Mouse (Mus musculus) forebrain, embryonic 16.5 days (tissue): ENCODE data around the gene Cpsf7. TPM values are rescaled to one million over a fixed set of nuclear protein-coding genes. Genes with fewer than 3 reads are reported as not detected.
A peak's percentile ranks its signal among the peaks of the same experiment; 100 is the strongest.

Experiments
- ATAC-seq: fragments of 200-750 bp; cut with Nextera tagmentation; 2 replicates; pipeline ENCODE4 v1.8.0; 2017; ENCODE audit warnings: mild to moderate bottlenecking, moderate library complexity
- H3K27ac ChIP-seq: fragments of 300-500 bp; sonication (generic); 2 replicates; pipeline ENCODE4 v1.5.1; 2014; ENCODE audit warnings: low read length, control low read depth
- H3K27me3 ChIP-seq: fragments of 300-500 bp; sonication (generic); replicated peaks from 2 replicates; pipeline ENCODE4 v1.6.1; 2014; ENCODE audit warnings: low read length; ENCODE audit not compliant: control insufficient read depth, insufficient read depth
- H3K36me3 ChIP-seq: fragments of 300-500 bp; sonication (generic); 2 replicates; pipeline ENCODE4 v1.6.1; 2014; ENCODE audit not compliant: control insufficient read depth, insufficient read depth
- H3K4me1 ChIP-seq: fragments of 300-500 bp; sonication (generic); replicated peaks from 2 replicates; pipeline ENCODE4 v1.6.1; 2014; ENCODE audit warnings: low read length; ENCODE audit not compliant: control insufficient read depth, insufficient read depth
- H3K4me2 ChIP-seq: fragments of 300-500 bp; sonication (generic); 2 replicates; pipeline ENCODE4 v1.6.1; 2014; ENCODE audit warnings: mild to moderate bottlenecking, low read length, control low read depth
- H3K4me3 ChIP-seq: fragments of 300-500 bp; sonication (generic); replicated peaks from 2 replicates; pipeline ENCODE4 v1.5.1; 2014; ENCODE audit warnings: mild to moderate bottlenecking, low read length, control low read depth
- H3K9ac ChIP-seq: fragments of 300-500 bp; sonication (generic); replicated peaks from 2 replicates; pipeline ENCODE4 v1.6.1; 2014; ENCODE audit warnings: low read depth, low read length, control low read depth
- H3K9me3 ChIP-seq: fragments of 300-500 bp; sonication (generic); 2 replicates; pipeline ENCODE4 v1.6.1; 2016; ENCODE audit warnings: low read length; ENCODE audit not compliant: control insufficient read depth
- WGBS: fragments of 180-500 bp; shearing (Covaris S2); extraction: QIAGEN DNeasy Blood & Tissue Kit; methylation state at CpG from one replicate; pipeline ENCODE4 v1.1.7; 2014; 5-methylcytosine and 5-hydroxymethylcytosine counted together
- polyA plus RNA-seq: library from polyadenylated mRNA; unstranded; fragments of >200 nt; fragmentation: Nextera tagmentation; extraction: Ambion mirVana; gene quantifications from 2 replicates; pipeline ENCODE4 v1.2.1, GENCODE M21; 2015

The Cpsf7 gene
- polyA plus RNA-seq, 1 experiment from 2014 or later, result 59.3 TPM

DNA sequence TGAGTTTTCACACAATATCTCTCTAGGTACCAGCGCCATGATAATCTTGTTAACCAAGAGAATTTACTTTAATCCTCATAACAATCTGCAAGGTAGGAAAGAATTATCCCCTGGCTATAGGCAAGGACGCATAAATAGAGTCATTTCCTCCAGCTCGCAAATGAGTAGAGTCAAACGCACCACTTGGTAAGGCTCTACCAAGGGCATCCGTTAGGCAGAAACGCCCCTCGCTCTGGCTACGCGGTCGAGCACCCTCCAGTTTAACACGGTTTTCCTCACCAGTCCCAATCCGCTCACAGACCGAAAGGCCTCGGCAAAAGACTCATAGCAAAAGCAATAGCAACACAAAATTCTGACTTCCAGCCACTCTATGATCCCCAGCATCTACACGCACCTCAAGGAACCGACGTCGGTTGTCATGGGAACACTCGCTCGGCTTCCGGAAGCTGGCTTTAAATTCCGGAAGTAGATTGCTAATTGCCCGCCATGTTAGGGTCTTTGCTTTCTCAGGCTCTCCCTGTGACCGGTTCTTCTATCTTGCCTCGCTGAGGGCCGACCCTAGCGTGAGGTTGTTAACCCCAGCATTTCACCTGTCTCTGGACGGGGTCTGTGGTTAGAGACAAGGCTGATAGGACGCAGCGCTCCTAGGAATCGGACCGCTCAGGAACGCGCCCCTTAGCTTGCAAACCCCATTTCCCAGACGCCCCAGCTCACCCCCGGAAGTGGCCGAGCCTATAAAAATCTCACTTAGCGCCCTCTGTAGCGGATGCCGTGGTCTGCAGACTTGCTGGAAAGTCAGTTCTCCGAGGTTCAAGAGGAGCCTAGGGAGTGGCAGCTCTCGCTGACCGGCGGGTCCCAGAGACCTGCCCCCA lies 51.9 kb downstream of the Cpsf7 start, which contains the start of the genes Cyb561a3 and Tmem138:
Cyb561a3 (plus strand) TSS at position 483 of the 872 bp plus-strand sequence.
Tmem138 (minus strand) TSS at position 673 of the 872 bp plus-strand sequence.
- Histone ChIP-seq H3K4me2 (peak within 1 kb of the TSS; percentile 75), H3K36me3 (no peaks in the 10 kb centered on the region), H3K9ac (peak within 1 kb of the TSS; percentile 84), H3K27ac (peak within 1 kb of the TSS; percentile 95), H3K4me1 (peaks cover 20% of the 10 kb centered on the region), H3K9me3 (no peaks in the 10 kb centered on the region), H3K4me3 (peak within 1 kb of the TSS; percentile 81), H3K27me3 (no peaks in the 10 kb centered on the region)
- WGBS, result under 1% methylated on average over 44 of the region's 44 CpGs
- ATAC-seq, result peak; percentile 97

- Histone ChIP-seq H3K27me3 (no peaks in the 10 kb centered on the region), H3K9ac (no peak overlapping the region), H3K4me1 (peaks cover 20% of the 10 kb centered on the region), H3K36me3 (no peaks in the 10 kb centered on the region), H3K4me2 (no peak overlapping the region), H3K9me3 (no peaks in the 10 kb centered on the region), H3K4me3 (no peak overlapping the region), H3K27ac (no peak overlapping the region)
- ATAC-seq, result no peak
- WGBS, result 86% methylated on average over 3 of the region's 3 CpGs
These were observed 55.0 kb downstream of the Cpsf7 start for GRCm38 (mm10) chr19:10580102-10580501.

DNA sequence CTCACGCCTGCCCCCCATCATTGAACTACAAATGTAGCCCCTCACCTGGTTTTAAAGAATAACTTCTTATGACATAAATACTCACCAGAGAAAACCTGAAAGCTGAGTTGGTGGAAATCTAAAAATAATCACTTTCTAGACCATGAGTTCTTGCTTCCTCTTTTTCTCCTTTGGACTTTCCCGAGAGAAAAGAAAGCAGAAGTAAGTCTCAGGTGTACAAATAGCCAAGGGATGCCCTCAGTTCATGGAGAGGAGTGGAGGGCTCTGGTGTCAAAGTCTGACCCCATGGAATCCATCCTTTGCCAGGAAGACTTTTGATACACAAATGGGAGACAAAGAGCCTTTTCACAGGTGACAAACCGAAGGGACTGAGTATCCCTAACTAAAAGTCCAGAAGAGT lies 55.7 kb downstream of the Cpsf7 start:
- Histone ChIP-seq H3K9ac (no peak overlapping the region), H3K27me3 (no peaks in the 10 kb centered on the region), H3K27ac (no peak overlapping the region), H3K4me1 (peaks cover 20% of the 10 kb centered on the region), H3K9me3 (no peaks in the 10 kb centered on the region), H3K4me2 (no peak overlapping the region), H3K4me3 (no peak overlapping the region), H3K36me3 (no peaks in the 10 kb centered on the region)
- ATAC-seq, result no peak
- 87% methylated on average over 3 of the region's 3 CpGs for WGBS

DNA sequence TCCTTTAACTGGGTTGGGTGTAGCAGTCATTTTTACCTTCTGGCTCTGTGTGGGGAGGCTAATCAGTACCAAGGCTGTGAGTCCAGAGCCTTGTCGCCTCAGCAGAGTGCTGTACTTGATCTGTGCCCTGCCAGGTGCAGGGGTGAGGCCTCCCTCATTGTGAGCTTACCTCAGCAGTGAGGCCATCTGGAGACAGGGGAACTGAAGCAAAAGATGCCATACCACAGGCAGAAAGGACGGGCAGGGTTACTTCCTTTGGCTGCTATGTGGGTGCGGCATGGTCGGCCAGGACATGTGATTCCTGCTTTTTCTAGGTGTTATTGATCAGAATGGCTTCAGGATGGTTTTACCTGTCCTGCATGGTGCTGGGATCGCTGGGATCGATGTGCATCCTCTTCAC lies 56.9 kb downstream of the Cpsf7 start:
- Histone ChIP-seq H3K4me2 (no peak overlapping the region), H3K27ac (no peak overlapping the region), H3K9me3 (no peaks in the 10 kb centered on the region), H3K36me3 (no peaks in the 10 kb centered on the region), H3K9ac (no peak overlapping the region), H3K4me3 (no peak overlapping the region), H3K4me1 (peaks cover 15% of the 10 kb centered on the region), H3K27me3 (no peaks in the 10 kb centered on the region)
- 86% methylated on average over 6 of the region's 6 CpGs for WGBS
- ATAC-seq, result no peak

- no peaks in the 10 kb centered on the region for H3K36me3 ChIP-seq
- H3K27ac ChIP-seq, result no peak overlapping the region
- ATAC-seq, result no peak
- no peak overlapping the region for H3K4me3 ChIP-seq
- WGBS, result 31% methylated on average over 7 of the region's 7 CpGs
- H3K4me1 ChIP-seq, result peaks cover 5% of the 10 kb centered on the region
- H3K27me3 ChIP-seq, result no peaks in the 10 kb centered on the region
- no peak overlapping the region for H3K9ac ChIP-seq
- H3K9me3 ChIP-seq, result no peaks in the 10 kb centered on the region
- H3K4me2 ChIP-seq, result no peak overlapping the region
These were observed 58.6 kb downstream of the Cpsf7 start for GRCm38 (mm10) chr19:10583550-10584146.

DNA sequence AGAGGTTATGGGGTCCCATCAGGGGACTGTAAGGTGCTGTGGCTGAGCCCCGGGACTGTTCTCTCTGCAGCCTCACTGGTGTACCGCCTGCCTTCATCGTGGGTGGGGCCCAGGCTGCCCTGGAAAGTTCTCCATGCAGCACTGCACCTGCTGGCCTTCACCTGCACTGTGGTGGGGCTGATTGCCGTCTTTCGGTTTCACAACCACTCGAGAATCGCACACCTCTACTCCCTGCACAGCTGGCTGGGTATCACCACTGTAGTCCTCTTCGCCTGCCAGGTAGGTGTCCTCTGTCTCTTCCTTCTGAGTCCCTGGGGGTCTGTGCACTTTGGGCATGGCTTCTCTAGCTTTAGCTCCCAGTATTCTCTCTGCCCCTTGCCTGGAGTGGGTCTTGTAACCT lies 60.0 kb downstream of the Cpsf7 start:
- H3K36me3 ChIP-seq, result no peaks in the 10 kb centered on the region
- no peak overlapping the region for H3K27ac ChIP-seq
- ATAC-seq, result no peak
- H3K4me1 ChIP-seq, result no peaks in the 10 kb centered on the region
- no peak overlapping the region for H3K9ac ChIP-seq
- H3K4me3 ChIP-seq, result no peak overlapping the region
- H3K4me2 ChIP-seq, result no peak overlapping the region
- H3K27me3 ChIP-seq, result no peaks in the 10 kb centered on the region
- no peaks in the 10 kb centered on the region for H3K9me3 ChIP-seq
- WGBS, result 90% methylated on average over 8 of the region's 8 CpGs

GRCm38 (mm10) chr19:10587231-10587630 lies 62.2 kb downstream of the Cpsf7 start:
- Histone ChIP-seq H3K9ac (no peak overlapping the region), H3K9me3 (no peaks in the 10 kb centered on the region), H3K4me3 (no peak overlapping the region), H3K4me2 (no peak overlapping the region), H3K4me1 (no peaks in the 10 kb centered on the region), H3K36me3 (peaks cover 2% of the 10 kb centered on the region; the same call in 1 of the 2 replicates), H3K27ac (no peak overlapping the region), H3K27me3 (no peaks in the 10 kb centered on the region)
- no peak for ATAC-seq
- WGBS, result 89% methylated on average over 8 of the region's 8 CpGs

DNA sequence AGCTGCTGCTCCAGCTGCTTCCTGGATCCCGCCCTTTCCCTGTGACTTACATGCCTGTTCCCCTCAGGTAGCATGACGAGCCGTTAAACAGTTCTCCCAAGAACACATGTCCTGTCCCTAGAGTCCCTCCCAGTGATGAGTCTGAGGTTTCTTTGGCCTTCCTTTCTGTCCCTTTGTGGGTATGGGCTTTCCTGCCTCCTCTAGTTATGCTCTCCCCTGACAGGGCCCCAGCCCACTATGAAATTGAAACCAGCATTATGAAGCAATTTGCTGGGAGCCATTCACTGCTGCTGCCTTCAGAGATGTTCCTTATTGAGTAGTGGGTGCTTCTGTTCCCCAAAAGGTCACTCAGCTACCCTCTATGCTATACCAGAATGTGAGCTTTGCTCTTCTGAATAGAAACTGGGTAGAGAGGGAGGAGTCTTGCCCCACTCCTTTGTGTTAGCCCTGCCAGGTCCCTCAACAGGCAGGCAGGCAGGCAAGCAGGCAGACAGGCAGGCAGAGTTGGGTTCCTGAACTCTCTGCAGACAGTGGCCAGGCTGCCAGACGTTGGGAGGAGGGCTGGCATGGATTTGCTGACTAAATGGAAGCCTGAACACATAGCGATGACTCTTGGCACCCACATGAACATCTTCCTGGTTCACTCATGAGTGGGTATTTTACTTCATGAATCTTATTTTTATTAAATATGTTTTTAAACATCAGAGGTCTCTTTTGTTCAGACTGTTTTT lies 64.2 kb downstream of the Cpsf7 start:
- H3K27me3 ChIP-seq, result no peaks in the 10 kb centered on the region
- H3K4me1 ChIP-seq, result no peaks in the 10 kb centered on the region
- ATAC-seq, result no peak
- H3K9me3 ChIP-seq, result no peaks in the 10 kb centered on the region
- H3K4me3 ChIP-seq, result no peak overlapping the region
- no peak overlapping the region for H3K27ac ChIP-seq
- peaks cover 2% of the 10 kb centered on the region; the same call in 1 of the 2 replicates for H3K36me3 ChIP-seq
- H3K9ac ChIP-seq, result no peak overlapping the region
- 65% methylated on average over 5 of the region's 5 CpGs for WGBS
- no peak overlapping the region for H3K4me2 ChIP-seq

GRCm38 (mm10) chr19:10590301-10590700 lies 65.2 kb downstream of the Cpsf7 start:
- no peaks in the 10 kb centered on the region for H3K4me1 ChIP-seq
- H3K9ac ChIP-seq, result no peak overlapping the region
- no peak overlapping the region for H3K4me2 ChIP-seq
- H3K27ac ChIP-seq, result no peak overlapping the region
- no peak for ATAC-seq
- peaks cover 5% of the 10 kb centered on the region; the same call in 1 of the 2 replicates for H3K36me3 ChIP-seq
- H3K9me3 ChIP-seq, result no peaks in the 10 kb centered on the region
- H3K4me3 ChIP-seq, result no peak overlapping the region
- no peaks in the 10 kb centered on the region for H3K27me3 ChIP-seq
- 71% methylated on average over 3 of the region's 3 CpGs for WGBS
